Mouse (Mus musculus): ENCODE measurements at regions not wholly inside any gene's neighbourhood (a gene's known extent, or its start where the extent isn't known, plus 50 kb on each side); places are given as distances from the start of the nearest gene placed in this dataset.

DNA sequence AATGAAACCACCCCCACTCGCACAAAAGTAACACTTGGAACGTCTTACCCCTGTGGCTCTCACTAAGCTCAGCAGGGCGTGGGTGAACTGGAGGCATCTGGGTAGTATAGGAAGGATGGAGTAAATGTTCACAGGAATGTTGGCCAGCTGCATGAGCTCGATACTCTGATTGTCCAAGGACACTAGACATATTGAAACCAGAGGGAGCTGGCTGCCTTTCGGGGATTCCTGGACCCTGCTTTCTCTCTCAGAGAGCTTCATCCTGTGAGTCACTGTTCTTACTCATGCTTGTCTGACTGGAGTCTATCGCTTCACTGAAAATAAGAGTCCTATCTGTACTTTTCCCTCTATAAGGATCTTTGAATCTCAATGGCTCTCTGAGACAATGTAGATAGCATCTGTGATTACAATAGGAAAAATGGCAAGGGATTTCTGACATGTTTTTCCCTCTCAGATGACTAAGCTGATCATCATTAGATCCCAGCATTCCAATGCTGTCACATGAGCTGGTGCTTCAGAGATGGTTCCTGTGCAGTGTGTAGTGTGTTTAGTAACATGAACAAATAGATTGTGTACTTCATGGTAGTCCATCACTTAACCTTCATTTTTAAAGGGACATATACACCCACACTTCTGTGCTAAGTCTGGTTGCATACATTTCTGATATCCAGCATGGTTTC lies 485.2 kb upstream of the Fam92a start:
- Histone ChIP-seq H3K4me2 (ENCODE audit: insufficient read depth, low read depth, poor library complexity, severe bottlenecking) (no peak overlapping the region), H3K4me3 (replicated peaks in 1 of 3; ENCODE audit: low read depth in 2 of 3, low read length in 2 of 3, poor library complexity in 1 of 3) (no peak overlapping the region), H3K9me3 (replicated peaks; ENCODE audit: low read length) (no peaks in the 10 kb centered on the region), H3K9ac (ENCODE audit: insufficient read depth, low read depth) (no peak overlapping the region), H3K4me1 (ENCODE audit: control insufficient read depth in 1 of 2, insufficient read depth in 2 of 2) (peaks cover 5 to 39% of the 10 kb centered on the region in 2 experiments; a peak in 3 of 4 replicates), H3K79me2 (replicated peaks; ENCODE audit: control insufficient read depth, extremely low read depth, insufficient read depth, poor library complexity, severe bottlenecking) (no peaks in the 10 kb centered on the region), H3K27ac (ENCODE audit: insufficient read depth, low read depth) (no peak overlapping the region), H3K36me3 (replicated peaks in 1 of 2; ENCODE audit: control insufficient read depth in 1 of 2, insufficient read depth in 1 of 2, low read length in 1 of 2) (no peaks in the 10 kb centered on the region), H3K27me3 (replicated peaks) (no peaks in the 10 kb centered on the region)
- no peak for DNase-seq (ENCODE audit: extremely low read depth)
- dilution Hi-C loops (cut with MboI; ENCODE audit: extremely low pct_ligation_motif_present, extremely low pct_unique_long_range_greater_than_20kb, low sequenced_read_pairs) = no loop called here
- no peak for TF ChIP-seq MYC (IDR thresholded peaks at IDR 0.05; ENCODE audit: low read depth, low read length)
- TF ChIP-seq IRF4 (IDR thresholded peaks at IDR 0.05; ENCODE audit: low read depth, low read length) = no peak
- no peak for TF ChIP-seq POLR2A (IDR thresholded peaks at IDR 0.05; ENCODE audit: low read depth, low read length)
- no peak for TF ChIP-seq HCFC1 (IDR thresholded peaks at IDR 0.05; ENCODE audit: low read depth, low read length)
- TF ChIP-seq E2F4 (IDR thresholded peaks at IDR 0.05; ENCODE audit: insufficient replicate concordance, low read depth, low read length) = no peak
- TF ChIP-seq POLR2AphosphoS2 (IDR thresholded peaks at IDR 0.05; ENCODE audit: low read depth, low read length) = no peak
- TF ChIP-seq MAFK (IDR thresholded peaks at IDR 0.05; ENCODE audit: insufficient replicate concordance, low read length) = no peak
- no peak for TF ChIP-seq USF1 (IDR thresholded peaks at IDR 0.05; ENCODE audit: low read depth, low read length)
- TF ChIP-seq ZKSCAN1 (IDR thresholded peaks at IDR 0.05; ENCODE audit: borderline replicate concordance, low read depth, low read length) = no peak
- no peak for TF ChIP-seq USF2 (conservative IDR thresholded peaks at IDR 0.05; ENCODE audit: low read depth, low read length)
- in situ Hi-C loops (cut with MboI; ENCODE audit: low pct_ligation_motif_present, low pct_unique_long_range_greater_than_20kb, low sequenced_read_pairs) = no loop called here

DNA sequence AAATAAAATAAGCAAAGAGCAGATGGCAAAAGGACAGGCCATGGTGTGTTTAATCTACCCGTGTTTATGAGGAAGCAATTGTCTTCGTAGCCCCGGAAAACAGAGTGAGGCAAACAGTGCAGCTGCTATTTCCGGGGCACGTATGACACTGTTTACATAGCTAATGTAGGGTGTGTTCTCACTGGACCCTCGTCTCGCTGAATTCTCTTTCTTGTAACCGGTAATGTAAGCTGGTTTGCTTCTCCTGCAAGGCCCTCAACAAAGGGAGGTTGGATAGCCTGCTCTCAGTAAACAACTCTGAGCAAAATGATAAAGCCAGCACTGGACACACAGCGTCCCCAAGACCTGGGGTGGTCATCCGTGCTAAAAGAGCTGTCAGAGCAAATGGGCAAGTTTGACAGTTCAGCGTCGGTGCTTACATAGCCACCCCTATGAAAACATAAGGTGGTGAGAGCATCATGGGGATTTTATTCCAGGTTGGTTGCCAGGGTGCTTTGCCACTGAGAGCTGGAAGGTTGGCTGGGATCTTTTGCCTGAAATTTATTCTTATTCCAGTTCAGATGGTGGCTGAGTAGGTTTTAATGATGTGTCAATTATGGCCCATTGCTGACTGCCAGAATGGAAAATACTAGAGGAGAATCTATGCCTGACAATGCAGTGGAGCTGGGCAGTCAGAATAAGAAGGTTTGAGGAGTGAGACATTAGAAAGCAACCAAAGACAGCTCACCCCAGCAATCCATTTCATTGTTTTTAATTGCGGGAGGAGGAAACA lies 483.8 kb upstream of the Fam92a start:
- no peak for TF ChIP-seq MAZ (IDR thresholded peaks at IDR 0.05; ENCODE audit: low read depth, low read length)
- 0 out of 2 replicates have a peak, but pooled peaks have one; percentile 8 for TF ChIP-seq BHLHE40 (IDR thresholded peaks at IDR 0.05; ENCODE audit: low read depth, low read length)
- TF ChIP-seq CHD1 (IDR thresholded peaks at IDR 0.05; ENCODE audit: low read depth, low read length) = no peak
- no peak; the same call in 1 of the 2 replicates for TF ChIP-seq MAX (IDR thresholded peaks at IDR 0.05; ENCODE audit: low read length)
- peak; percentile 64 for TF ChIP-seq ELF1 (IDR thresholded peaks at IDR 0.05; ENCODE audit: low read depth, low read length)

More for the DNA sequence above, 483.8 kb upstream of the Fam92a start:
- DNase-seq (ENCODE audit: extremely low read depth) = no peak
- peak overlapping the region in 2 of 3 experiments; percentile 31 to 61 for H3K4me3 ChIP-seq (replicated peaks in 1 of 3; ENCODE audit: low read depth in 2 of 3, low read length in 2 of 3, poor library complexity in 1 of 3)
- H3K9me3 ChIP-seq (replicated peaks; ENCODE audit: low read length) = no peaks in the 10 kb centered on the region
- H3K27ac ChIP-seq (ENCODE audit: insufficient read depth, low read depth) = 0 out of 2 replicates have a peak overlapping the region, but pooled peaks have one; percentile 13
- no peaks in the 10 kb centered on the region for H3K79me2 ChIP-seq (replicated peaks; ENCODE audit: control insufficient read depth, extremely low read depth, insufficient read depth, poor library complexity, severe bottlenecking)
- H3K36me3 ChIP-seq (replicated peaks in 1 of 2; ENCODE audit: control insufficient read depth in 1 of 2, insufficient read depth in 1 of 2, low read length in 1 of 2) = no peaks in the 10 kb centered on the region
- in situ Hi-C loops (cut with MboI; ENCODE audit: low pct_ligation_motif_present, low pct_unique_long_range_greater_than_20kb, low sequenced_read_pairs) (no loop called here), dilution Hi-C loops (cut with MboI; ENCODE audit: extremely low pct_ligation_motif_present, extremely low pct_unique_long_range_greater_than_20kb, low sequenced_read_pairs) (no loop called here)
- H3K4me1 ChIP-seq (ENCODE audit: control insufficient read depth in 1 of 2, insufficient read depth in 2 of 2) = peaks cover 5 to 39% of the 10 kb centered on the region in 2 experiments; a peak in 3 of 4 replicates
- no peaks in the 10 kb centered on the region for H3K27me3 ChIP-seq (replicated peaks)
- H3K9ac ChIP-seq (ENCODE audit: insufficient read depth, low read depth) = peak overlapping the region; percentile 49
- peak overlapping the region; percentile 81 for H3K4me2 ChIP-seq (ENCODE audit: insufficient read depth, low read depth, poor library complexity, severe bottlenecking)
